Mouse (Mus musculus): ENCODE measurements around the gene Npas2. TPM values are rescaled to one million over a fixed set of nuclear protein-coding genes. Genes with fewer than 3 reads are reported as not detected.

The Npas2 gene
- polyA plus RNA-seq (2014; fragmentation: Illumina TruSeq; extraction: RNeasy Lipid Tissue Mini Kit (QIAGEN cat#74804); ENCODE audit: low read depth, low replicate concordance), result 7.3 TPM

DNA sequence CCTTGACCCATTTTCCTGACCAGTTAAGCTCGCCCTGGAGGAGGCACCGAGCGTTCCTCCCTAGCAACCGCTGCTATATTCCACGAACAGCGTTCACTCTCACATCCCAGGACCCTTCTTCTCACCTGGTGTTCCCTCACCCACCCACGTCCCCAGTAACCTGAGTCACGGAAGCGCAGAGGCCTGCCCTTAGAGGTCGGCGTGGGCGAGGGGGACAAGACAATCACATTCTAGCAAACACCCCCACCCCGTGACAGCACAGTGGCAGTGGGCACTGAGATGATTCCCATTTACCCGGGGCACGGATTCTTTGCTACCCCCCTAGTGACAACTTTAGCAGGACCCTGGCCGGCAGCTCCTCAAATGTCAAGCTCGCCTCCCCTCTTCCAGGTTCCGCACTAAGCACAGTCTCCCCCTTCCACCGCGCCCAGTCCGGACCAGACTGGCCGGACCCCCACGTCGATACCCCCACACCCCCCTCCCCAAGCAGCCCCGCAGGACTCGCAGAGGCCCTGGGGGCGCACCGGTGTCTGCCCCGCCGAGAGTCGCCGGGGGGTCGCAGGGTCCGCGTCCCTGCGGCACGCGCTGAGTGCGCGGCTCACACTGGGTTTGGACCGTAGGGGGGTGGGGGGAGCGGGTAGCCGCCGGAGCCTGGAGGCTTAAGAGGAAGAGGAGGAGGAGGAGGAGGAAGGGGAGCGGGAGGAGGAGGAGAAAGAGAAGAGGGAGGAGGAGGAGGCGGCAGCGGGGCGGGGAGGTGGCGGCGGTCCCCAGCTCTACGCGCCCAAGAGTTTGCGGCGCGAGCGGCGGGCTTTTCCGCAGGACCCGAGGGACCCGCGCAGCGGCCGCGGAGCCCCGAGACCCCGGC, at the start of gene Npas2:
Gene Npas2, plus strand, starts transcription at position 735 of the 865 bp plus-strand sequence.

DNA sequence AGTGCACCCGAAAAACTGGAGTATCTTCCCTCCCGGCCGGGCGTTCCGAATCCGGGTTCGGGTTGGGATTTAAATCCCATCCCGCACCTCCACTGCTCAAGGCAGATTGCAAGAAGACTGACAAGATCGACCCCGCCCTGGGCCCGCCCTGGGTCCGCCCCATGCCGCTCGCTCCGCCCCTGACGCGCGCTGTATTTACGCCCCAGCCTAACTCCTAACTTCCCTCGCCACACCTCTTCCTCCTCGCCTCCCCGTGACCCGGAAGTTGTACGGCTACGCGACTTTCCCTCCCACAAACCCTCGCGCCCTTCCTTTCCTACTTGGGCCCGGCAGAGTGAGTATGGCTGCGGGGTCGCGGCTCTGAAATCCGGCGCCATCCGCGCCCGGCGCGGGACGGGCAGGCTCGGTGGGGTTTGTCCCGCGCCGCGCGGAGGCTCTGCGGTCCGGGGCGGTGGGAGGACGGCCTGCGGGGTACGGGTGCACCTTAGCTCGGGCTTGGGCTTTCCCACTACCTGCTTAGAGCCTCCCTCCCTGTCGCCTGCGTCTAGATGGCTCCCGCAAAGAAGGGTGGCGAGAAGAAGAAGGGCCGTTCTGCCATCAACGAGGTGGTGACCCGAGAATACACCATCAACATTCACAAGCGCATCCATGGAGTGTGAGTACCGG, 174.2 kb downstream of the Npas2 start, which contains the start of gene Rpl31:
Gene Rpl31, plus strand, starts transcription at position 242 of the 666 bp plus-strand sequence.

Other genes starting within 250 kb of the Npas2 start
- gene Pdcl3, start 208.1 kb upstream of the Npas2 start, polyA plus RNA-seq (2014; fragmentation: Illumina TruSeq; extraction: RNeasy Lipid Tissue Mini Kit (QIAGEN cat#74804); ENCODE audit: low read depth, low replicate concordance), result 77.7 TPM
- gene Rpl31, start 174.1 kb downstream of the Npas2 start, polyA plus RNA-seq (2014; fragmentation: Illumina TruSeq; extraction: RNeasy Lipid Tissue Mini Kit (QIAGEN cat#74804); ENCODE audit: low read depth, low replicate concordance), result 197 TPM